Mouse (Mus musculus) gastrocnemius, postnatal 36 days (tissue): ENCODE measurements around the gene Hlcs. TPM values are rescaled to one million over a fixed set of nuclear protein-coding genes. Genes with fewer than 3 reads are reported as not detected.

Experiments used
- DNase-seq, 2 experiments: peaks; one replicate each; pipeline ENCODE4 v3.0.0; 2022
- intact Hi-C: fragments of 180-260 bp; cut with DNase I; formaldehyde crosslinking; loops from one replicate; pipeline ENCODE4 v1.15.1; 2025
- total RNA-seq, 2 experiments: library from RNA; stranded (reverse); gene quantifications; 2 replicates each; pipeline ENCODE4 v1.2.3; 2021

Gene Hlcs
- total RNA-seq, 2 experiments from 2014 or later, result 6.5 to 6.8 TPM

DNA sequence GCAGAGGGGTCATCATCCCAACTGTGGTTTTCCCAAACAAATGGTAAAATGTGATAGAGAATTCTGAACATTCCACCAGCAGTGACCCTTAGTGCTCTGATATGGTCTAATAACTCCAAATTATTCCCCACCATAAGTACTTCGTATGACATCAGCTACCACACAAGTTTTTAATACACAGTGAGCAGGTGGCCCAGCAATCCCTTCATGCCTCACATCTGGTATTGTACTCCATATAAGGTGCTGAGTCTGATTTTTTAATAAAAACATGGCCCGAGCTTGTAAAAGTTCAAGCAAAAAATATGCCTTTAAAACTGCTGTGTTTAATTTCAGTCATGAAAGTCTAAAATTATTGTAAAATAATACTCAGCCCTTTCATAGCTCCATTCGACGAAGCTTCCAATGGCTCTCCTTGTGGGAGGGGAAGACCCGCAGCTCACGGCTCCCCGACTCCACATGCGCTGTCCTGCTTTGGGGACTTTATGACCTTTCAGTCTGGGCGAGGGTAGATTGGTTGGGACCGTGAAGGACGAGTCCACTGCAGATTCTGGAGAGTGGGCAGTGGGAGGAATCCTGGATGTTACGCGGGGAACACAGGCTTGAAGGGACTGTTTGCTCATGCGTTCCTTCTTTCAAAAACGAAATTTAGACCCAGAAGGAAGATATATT, 102.5 kb downstream of the Hlcs start:
- no peak for DNase-seq
- intact Hi-C loops, result no loop called here

- intact Hi-C loops, result no loop called here
- DNase-seq, result no peak
Observed at GRCm38 (mm10) chr16:94209626-94210025, 103.7 kb downstream of the Hlcs start.

DNA sequence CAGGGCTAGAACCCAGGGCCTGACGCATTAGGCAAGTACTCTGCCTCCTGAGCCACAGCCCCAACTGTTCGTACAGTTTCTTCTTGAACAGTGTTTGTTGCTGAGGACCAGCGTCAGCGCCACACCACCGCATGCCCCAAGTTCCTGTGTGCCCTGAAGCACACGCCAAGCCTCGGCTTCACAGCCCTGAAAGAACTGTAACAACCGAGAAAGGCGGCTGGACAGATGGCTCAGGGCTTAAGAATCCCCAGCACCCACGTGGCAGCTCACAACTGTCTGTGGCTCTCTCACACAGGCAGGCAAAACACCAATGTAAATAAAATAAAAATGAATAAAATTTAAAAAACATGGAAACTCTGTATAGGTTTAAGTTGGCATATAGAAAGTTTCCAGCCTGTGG, 104.5 kb downstream of the Hlcs start:
- no peak for DNase-seq
- intact Hi-C loops, result no loop called here

GRCm38 (mm10) chr16:94208152-94208551, 105.2 kb downstream of the Hlcs start:
- no peak for DNase-seq
- intact Hi-C loops, result no loop called here

GRCm38 (mm10) chr16:94205528-94206484, 107.6 kb downstream of the Hlcs start:
- intact Hi-C loops, result no loop called here
- no peak for DNase-seq

GRCm38 (mm10) chr16:94201387-94201786, 112.0 kb downstream of the Hlcs start:
- intact Hi-C loops, result no loop called here

DNA sequence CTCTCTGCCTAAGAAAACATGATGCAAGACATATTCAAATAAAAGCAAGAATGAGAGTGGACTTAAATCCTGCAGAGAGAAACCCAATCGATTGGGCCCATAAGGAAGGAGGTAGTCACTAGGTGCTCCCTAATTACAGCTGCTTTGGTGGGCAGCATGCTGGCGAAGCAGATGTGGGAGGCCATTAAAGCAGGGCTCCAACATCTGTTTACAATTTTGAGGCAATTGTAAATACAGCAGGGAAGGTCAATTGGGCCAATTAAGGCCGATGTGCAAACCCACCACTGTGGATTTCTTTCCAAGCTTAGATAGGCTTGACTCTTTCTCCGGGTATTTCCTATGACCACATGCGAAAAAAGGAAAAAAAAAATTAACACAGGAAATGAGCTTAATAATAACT, 117.5 kb downstream of the Hlcs start:
- intact Hi-C loops, result no loop called here
- DNase-seq, result no peak

More at GRCm38 (mm10) chr16:94201387-94201786, 112.0 kb downstream of the Hlcs start:
- no peak for DNase-seq

GRCm38 (mm10) chr16:94191379-94192315, 121.7 kb downstream of the Hlcs start:
- DNase-seq, result peak; percentile 29 to 48
- intact Hi-C loops, result no loop called here

DNA sequence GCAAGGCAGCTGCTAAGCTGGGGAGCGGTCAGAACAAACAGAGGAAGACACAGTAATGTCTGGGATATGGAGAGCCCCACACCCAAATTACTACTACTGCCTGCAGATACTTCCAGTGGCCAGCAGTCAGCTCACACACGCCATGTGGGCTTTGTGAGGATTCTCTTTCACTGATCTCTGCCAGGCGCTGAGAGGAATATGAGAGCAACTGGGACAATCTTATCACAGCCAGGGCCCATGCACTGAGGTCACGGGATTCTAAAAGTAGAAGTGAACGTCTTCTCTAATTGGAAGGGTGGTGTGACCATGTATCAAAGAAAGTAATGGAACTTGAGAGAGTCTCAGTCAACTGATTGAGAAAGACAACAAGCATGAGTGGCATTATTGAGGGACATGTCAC, 123.1 kb downstream of the Hlcs start:
- no peak for DNase-seq
- intact Hi-C loops, result no loop called here

DNA sequence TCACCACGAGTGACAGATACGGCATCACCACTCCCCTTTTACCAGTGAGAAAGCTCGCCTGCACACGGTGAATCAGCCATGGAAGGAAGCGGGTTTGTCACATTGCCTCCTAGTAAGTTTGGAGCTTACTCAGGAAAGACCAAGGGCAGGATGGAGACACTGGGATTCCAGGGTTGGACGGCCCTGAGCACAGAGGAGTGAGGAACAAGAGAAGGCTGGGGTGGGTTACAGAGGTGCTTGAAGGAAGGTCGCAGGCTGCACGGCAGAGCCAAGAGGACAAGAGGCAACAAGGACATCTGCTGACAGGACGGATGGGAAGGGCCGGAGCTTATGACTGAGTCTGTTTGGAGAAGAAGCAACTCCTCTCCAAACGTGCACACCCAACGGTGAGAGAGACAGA, 126.8 kb downstream of the Hlcs start:
- intact Hi-C loops, result no loop called here
- DNase-seq, result no peak

GRCm38 (mm10) chr16:94185430-94185829, 127.9 kb downstream of the Hlcs start:
- intact Hi-C loops, result no loop called here
- DNase-seq, result no peak

GRCm38 (mm10) chr16:94180122-94180870, 133.1 kb downstream of the Hlcs start:
- intact Hi-C loops, result no loop called here
- DNase-seq, result no peak

- intact Hi-C loops, result no loop called here
Observed at GRCm38 (mm10) chr16:94179341-94180121, 133.8 kb downstream of the Hlcs start.

GRCm38 (mm10) chr16:94178441-94179220, 134.7 kb downstream of the Hlcs start:
- intact Hi-C loops, result no loop called here
- no peak for DNase-seq

More at GRCm38 (mm10) chr16:94179341-94180121, 133.8 kb downstream of the Hlcs start:
- no peak for DNase-seq

DNA sequence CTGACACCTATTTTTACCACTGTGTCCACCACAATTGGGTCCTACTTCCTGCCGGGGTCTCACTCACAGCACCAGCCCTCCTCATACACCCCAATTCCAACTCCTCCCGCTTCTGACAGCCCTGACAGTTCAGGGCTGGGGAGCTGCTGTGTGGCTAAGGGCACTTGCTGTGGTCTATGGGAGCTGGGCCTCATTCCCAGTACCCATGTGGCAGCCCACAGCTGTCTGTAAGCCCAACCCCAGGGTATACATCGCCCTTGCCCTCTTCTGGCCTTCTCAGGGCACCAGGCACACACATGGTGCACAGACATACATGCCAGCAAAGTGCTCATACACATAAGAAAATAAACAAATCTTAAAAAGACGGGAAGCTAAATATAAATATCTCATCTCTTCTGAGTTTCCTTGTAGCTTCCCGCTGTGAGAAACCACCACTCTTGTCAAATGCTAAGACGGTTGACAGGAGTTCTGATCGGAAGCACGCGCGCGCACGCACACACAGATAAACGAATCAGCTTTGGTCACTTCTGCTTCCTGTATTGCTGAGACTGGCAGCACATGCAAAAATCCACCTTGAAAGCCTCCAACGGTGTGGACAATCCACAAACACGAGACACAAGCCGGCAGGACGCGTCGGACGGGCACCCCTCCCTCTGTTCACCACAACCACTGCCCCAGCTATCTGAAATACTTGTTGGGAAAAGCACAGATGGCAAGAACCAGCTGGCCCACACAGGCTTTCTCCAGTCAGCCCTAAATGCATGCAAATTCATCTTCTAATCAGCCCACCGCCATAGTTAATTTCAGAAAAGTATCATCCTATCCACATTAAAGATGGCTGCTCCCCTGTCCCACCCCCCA, 136.1 kb downstream of the Hlcs start:
- no peak for DNase-seq
- intact Hi-C loops, result no loop called here

GRCm38 (mm10) chr16:94175366-94175986, 137.9 kb downstream of the Hlcs start:
- intact Hi-C loops, result no loop called here
- no peak for DNase-seq

GRCm38 (mm10) chr16:94173361-94173760, 140.0 kb downstream of the Hlcs start:
- DNase-seq, result no peak
- intact Hi-C loops, result no loop called here
